Mouse (Mus musculus): Measurements from ENCODE around the gene Hs6st3. TPM values are rescaled to one million over a fixed set of nuclear protein-coding genes. Genes with fewer than 3 reads are reported as not detected.
"Not testable (repeated sequence)": the region's sequence is repeated elsewhere in the genome, so short reads cannot be mapped to it uniquely, and the experiment has no call there.

Hs6st3 gene
- polyA plus RNA-seq, 1 experiment from 2014 or later = 2.9 TPM

- Histone ChIP-seq H3K4me2 (ENCODE audit: low read length) (no peak overlapping the region), H3K36me3 (ENCODE audit: control insufficient read depth, insufficient read depth, low read length) (no peaks in the 10 kb centered on the region), H3K9me3 (ENCODE audit: control insufficient read depth, low read length) (no peaks in the 10 kb centered on the region), H3K4me1 (ENCODE audit: control insufficient read depth, insufficient read depth, low read length) (no peaks in the 10 kb centered on the region), H3K27me3 (ENCODE audit: control insufficient read depth, insufficient read depth, low read length) (no peaks in the 10 kb centered on the region), H3K9ac (replicated peaks; ENCODE audit: low read length) (no peak overlapping the region), H3K4me3 (replicated peaks; ENCODE audit: low read depth, low read length) (no peak overlapping the region), H3K27ac (replicated peaks; ENCODE audit: low read depth, low read length) (no peak overlapping the region)
- WGBS = 70% methylated on average over 14 of the region's 14 CpGs
- ATAC-seq (ENCODE audit: low FRiP score, low TSS enrichment) = no peak
- peak; percentile 11 for DNase-seq
Measured at GRCm38 (mm10) chr14:119260176-119260962, 122.2 kb downstream of the Hs6st3 start.

GRCm38 (mm10) chr14:119266334-119266733 is 128.2 kb downstream of the Hs6st3 start:
- H3K9ac ChIP-seq (replicated peaks; ENCODE audit: low read length) = no peak overlapping the region
- no peak overlapping the region for H3K4me2 ChIP-seq (ENCODE audit: low read length)
- H3K27me3 ChIP-seq (ENCODE audit: control insufficient read depth, insufficient read depth, low read length) = no peaks in the 10 kb centered on the region
- H3K4me3 ChIP-seq (replicated peaks; ENCODE audit: low read depth, low read length) = no peak overlapping the region
- 80% methylated on average over 7 of the region's 7 CpGs for WGBS
- DNase-seq = no peak
- no peaks in the 10 kb centered on the region for H3K36me3 ChIP-seq (ENCODE audit: control insufficient read depth, insufficient read depth, low read length)
- ATAC-seq (ENCODE audit: low FRiP score, low TSS enrichment) = no peak
- H3K4me1 ChIP-seq (ENCODE audit: control insufficient read depth, insufficient read depth, low read length) = no peaks in the 10 kb centered on the region
- H3K27ac ChIP-seq (replicated peaks; ENCODE audit: low read depth, low read length) = no peak overlapping the region
- H3K9me3 ChIP-seq (ENCODE audit: control insufficient read depth, low read length) = no peaks in the 10 kb centered on the region

- Histone ChIP-seq H3K27me3 (ENCODE audit: control insufficient read depth, insufficient read depth, low read length) (no peaks in the 10 kb centered on the region), H3K4me3 (replicated peaks; ENCODE audit: low read depth, low read length) (no peak overlapping the region), H3K36me3 (ENCODE audit: control insufficient read depth, insufficient read depth, low read length) (no peaks in the 10 kb centered on the region), H3K4me2 (ENCODE audit: low read length) (no peak overlapping the region), H3K9ac (replicated peaks; ENCODE audit: low read length) (no peak overlapping the region), H3K9me3 (ENCODE audit: control insufficient read depth, low read length) (no peaks in the 10 kb centered on the region), H3K27ac (replicated peaks; ENCODE audit: low read depth, low read length) (no peak overlapping the region), H3K4me1 (ENCODE audit: control insufficient read depth, insufficient read depth, low read length) (no peaks in the 10 kb centered on the region)
- no peak for DNase-seq
- 87% methylated on average over 7 of the region's 7 CpGs for WGBS
- ATAC-seq (ENCODE audit: low FRiP score, low TSS enrichment) = no peak
Measured at GRCm38 (mm10) chr14:119273088-119273487, 134.9 kb downstream of the Hs6st3 start.

GRCm38 (mm10) chr14:119278156-119278555 is 140.0 kb downstream of the Hs6st3 start:
- DNase-seq; H3K4me1 ChIP-seq (ENCODE audit: control insufficient read depth, insufficient read depth, low read length); H3K9ac ChIP-seq (replicated peaks; ENCODE audit: low read length); H3K27ac ChIP-seq (replicated peaks; ENCODE audit: low read depth, low read length); ATAC-seq (ENCODE audit: low FRiP score, low TSS enrichment); H3K9me3 ChIP-seq (ENCODE audit: control insufficient read depth, low read length); H3K4me3 ChIP-seq (replicated peaks; ENCODE audit: low read depth, low read length); H3K36me3 ChIP-seq (ENCODE audit: control insufficient read depth, insufficient read depth, low read length); H3K4me2 ChIP-seq (ENCODE audit: low read length); H3K27me3 ChIP-seq (ENCODE audit: control insufficient read depth, insufficient read depth, low read length): not testable (repeated sequence)
- 96% methylated on average over 10 of the region's 15 CpGs for WGBS

GRCm38 (mm10) chr14:119283951-119284350 is 145.8 kb downstream of the Hs6st3 start:
- Histone ChIP-seq H3K4me1 (ENCODE audit: control insufficient read depth, insufficient read depth, low read length) (no peaks in the 10 kb centered on the region), H3K27me3 (ENCODE audit: control insufficient read depth, insufficient read depth, low read length) (no peaks in the 10 kb centered on the region), H3K9ac (replicated peaks; ENCODE audit: low read length) (no peak overlapping the region), H3K4me2 (ENCODE audit: low read length) (no peak overlapping the region), H3K9me3 (ENCODE audit: control insufficient read depth, low read length) (no peaks in the 10 kb centered on the region), H3K27ac (replicated peaks; ENCODE audit: low read depth, low read length) (no peak overlapping the region), H3K36me3 (ENCODE audit: control insufficient read depth, insufficient read depth, low read length) (no peaks in the 10 kb centered on the region), H3K4me3 (replicated peaks; ENCODE audit: low read depth, low read length) (no peak overlapping the region)
- ATAC-seq (ENCODE audit: low FRiP score, low TSS enrichment) = no peak
- DNase-seq = no peak
- WGBS = 89% methylated on average over 3 of the region's 3 CpGs

- Histone ChIP-seq H3K27me3 (ENCODE audit: control insufficient read depth, insufficient read depth, low read length) (no peaks in the 10 kb centered on the region), H3K36me3 (ENCODE audit: control insufficient read depth, insufficient read depth, low read length) (no peaks in the 10 kb centered on the region), H3K4me1 (ENCODE audit: control insufficient read depth, insufficient read depth, low read length) (no peaks in the 10 kb centered on the region), H3K4me3 (replicated peaks; ENCODE audit: low read depth, low read length) (no peak overlapping the region), H3K4me2 (ENCODE audit: low read length) (no peak overlapping the region), H3K9me3 (ENCODE audit: control insufficient read depth, low read length) (no peaks in the 10 kb centered on the region), H3K9ac (replicated peaks; ENCODE audit: low read length) (no peak overlapping the region), H3K27ac (replicated peaks; ENCODE audit: low read depth, low read length) (no peak overlapping the region)
- ATAC-seq (ENCODE audit: low FRiP score, low TSS enrichment) = no peak
- DNase-seq = no peak
- WGBS = 77% methylated on average over 1 of the region's 1 CpGs
Measured at GRCm38 (mm10) chr14:119289668-119290067, 151.5 kb downstream of the Hs6st3 start.

- Histone ChIP-seq H3K27me3 (ENCODE audit: control insufficient read depth, insufficient read depth, low read length) (no peaks in the 10 kb centered on the region), H3K27ac (replicated peaks; ENCODE audit: low read depth, low read length) (no peak overlapping the region), H3K4me2 (ENCODE audit: low read length) (no peak overlapping the region), H3K4me3 (replicated peaks; ENCODE audit: low read depth, low read length) (no peak overlapping the region), H3K4me1 (ENCODE audit: control insufficient read depth, insufficient read depth, low read length) (no peaks in the 10 kb centered on the region), H3K9ac (replicated peaks; ENCODE audit: low read length) (no peak overlapping the region), H3K36me3 (ENCODE audit: control insufficient read depth, insufficient read depth, low read length) (no peaks in the 10 kb centered on the region), H3K9me3 (ENCODE audit: control insufficient read depth, low read length) (no peaks in the 10 kb centered on the region)
- 85% methylated on average over 6 of the region's 6 CpGs for WGBS
- ATAC-seq (ENCODE audit: low FRiP score, low TSS enrichment) = no peak
- no peak for DNase-seq
Measured at GRCm38 (mm10) chr14:119294071-119294470, 155.9 kb downstream of the Hs6st3 start.

GRCm38 (mm10) chr14:119306461-119306860 is 168.3 kb downstream of the Hs6st3 start:
- Histone ChIP-seq H3K36me3 (ENCODE audit: control insufficient read depth, insufficient read depth, low read length) (no peaks in the 10 kb centered on the region), H3K4me3 (replicated peaks; ENCODE audit: low read depth, low read length) (no peak overlapping the region), H3K4me1 (ENCODE audit: control insufficient read depth, insufficient read depth, low read length) (no peaks in the 10 kb centered on the region), H3K4me2 (ENCODE audit: low read length) (no peak overlapping the region), H3K9ac (replicated peaks; ENCODE audit: low read length) (no peak overlapping the region), H3K9me3 (ENCODE audit: control insufficient read depth, low read length) (no peaks in the 10 kb centered on the region), H3K27ac (replicated peaks; ENCODE audit: low read depth, low read length) (no peak overlapping the region), H3K27me3 (ENCODE audit: control insufficient read depth, insufficient read depth, low read length) (no peaks in the 10 kb centered on the region)
- WGBS = 82% methylated on average over 3 of the region's 3 CpGs
- ATAC-seq (ENCODE audit: low FRiP score, low TSS enrichment) = no peak
- no peak for DNase-seq

- H3K9me3 ChIP-seq (ENCODE audit: control insufficient read depth, low read length) = no peaks in the 10 kb centered on the region
- ATAC-seq (ENCODE audit: low FRiP score, low TSS enrichment) = no peak
- 85% methylated on average over 2 of the region's 2 CpGs for WGBS
Measured at GRCm38 (mm10) chr14:119318379-119318778, 180.2 kb downstream of the Hs6st3 start.

More at GRCm38 (mm10) chr14:119318379-119318778, 180.2 kb downstream of the Hs6st3 start:
- no peak for DNase-seq
- no peaks in the 10 kb centered on the region for H3K36me3 ChIP-seq (ENCODE audit: control insufficient read depth, insufficient read depth, low read length)
- H3K4me3 ChIP-seq (replicated peaks; ENCODE audit: low read depth, low read length) = no peak overlapping the region
- H3K9ac ChIP-seq (replicated peaks; ENCODE audit: low read length) = no peak overlapping the region
- H3K27me3 ChIP-seq (ENCODE audit: control insufficient read depth, insufficient read depth, low read length) = no peaks in the 10 kb centered on the region
- H3K4me1 ChIP-seq (ENCODE audit: control insufficient read depth, insufficient read depth, low read length) = no peaks in the 10 kb centered on the region
- no peak overlapping the region for H3K4me2 ChIP-seq (ENCODE audit: low read length)
- H3K27ac ChIP-seq (replicated peaks; ENCODE audit: low read depth, low read length) = no peak overlapping the region

All from midbrain, embryonic 14.5 days (tissue).